Mouse (Mus musculus): ENCODE measurements around the gene Fnip2. TPM values are rescaled to one million over a fixed set of nuclear protein-coding genes. Genes with fewer than 3 reads are reported as not detected.
"Not testable (repeated sequence)": the region's sequence is repeated elsewhere in the genome, so short reads cannot be mapped to it uniquely, and the experiment has no call there.

Gene Fnip2
- polyA plus RNA-seq, 1 experiment = 8.0 TPM

DNA sequence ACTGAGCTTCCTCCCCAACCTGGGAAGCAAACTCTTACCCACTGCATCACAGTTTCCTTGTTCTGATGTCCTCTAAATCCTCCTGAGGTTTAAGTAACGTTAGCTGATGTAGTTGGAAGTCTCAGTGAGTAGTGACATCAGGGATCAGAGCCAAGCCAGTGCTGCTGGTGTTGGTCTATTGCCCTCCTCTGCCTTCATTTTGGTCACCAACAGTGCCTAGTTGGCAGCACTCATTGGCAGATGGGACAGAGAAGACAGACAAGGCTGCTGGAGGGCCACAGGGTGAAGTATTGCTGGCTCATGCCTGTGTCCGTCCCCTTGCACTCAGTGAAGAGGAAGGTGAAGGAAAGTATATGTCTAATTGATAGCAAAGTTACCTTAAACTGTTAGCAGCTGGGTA lies 91.6 kb downstream of the Fnip2 start:
- DNase-seq (ENCODE audit: low spot score) = no peak

DNA sequence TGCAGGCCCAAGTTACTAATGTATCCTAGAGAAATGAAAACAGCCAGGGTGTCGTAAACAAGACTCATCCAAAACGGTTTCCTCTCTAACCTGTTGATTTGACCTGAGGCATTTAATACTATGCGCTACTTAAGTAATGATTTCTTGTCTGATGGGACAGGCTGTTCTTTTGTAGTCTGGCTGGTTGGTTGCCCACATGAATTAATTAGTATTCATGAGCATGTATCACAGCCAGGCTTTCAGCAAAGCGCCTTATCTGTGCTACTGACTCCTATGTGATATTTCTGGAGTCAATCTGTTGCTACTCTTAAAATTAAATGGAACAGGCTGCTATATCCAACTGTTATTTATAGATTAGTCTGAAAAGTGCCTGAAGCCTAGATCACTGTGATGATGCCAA lies 92.7 kb downstream of the Fnip2 start:
- no peak for DNase-seq (ENCODE audit: low spot score)

DNA sequence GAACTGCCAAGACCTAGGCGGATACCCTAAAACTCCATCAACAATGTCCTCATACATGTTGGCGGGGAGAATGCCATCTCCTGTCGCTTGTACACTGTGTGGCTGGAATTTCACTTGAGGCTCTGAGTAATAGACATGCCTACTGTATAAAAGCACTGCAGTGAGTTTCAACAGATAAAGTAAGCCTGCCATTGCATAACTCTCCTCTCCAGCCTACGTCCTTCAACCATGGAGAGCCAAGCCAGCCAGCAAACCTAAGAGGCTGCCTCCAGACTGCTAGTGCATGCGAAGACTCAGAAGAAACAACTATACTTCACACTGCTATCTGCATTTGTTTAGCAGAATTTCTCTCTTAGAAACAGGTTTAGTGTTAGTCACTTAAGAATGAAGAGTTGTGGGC lies 95.2 kb downstream of the Fnip2 start:
- no peak for DNase-seq (ENCODE audit: low spot score)

DNA sequence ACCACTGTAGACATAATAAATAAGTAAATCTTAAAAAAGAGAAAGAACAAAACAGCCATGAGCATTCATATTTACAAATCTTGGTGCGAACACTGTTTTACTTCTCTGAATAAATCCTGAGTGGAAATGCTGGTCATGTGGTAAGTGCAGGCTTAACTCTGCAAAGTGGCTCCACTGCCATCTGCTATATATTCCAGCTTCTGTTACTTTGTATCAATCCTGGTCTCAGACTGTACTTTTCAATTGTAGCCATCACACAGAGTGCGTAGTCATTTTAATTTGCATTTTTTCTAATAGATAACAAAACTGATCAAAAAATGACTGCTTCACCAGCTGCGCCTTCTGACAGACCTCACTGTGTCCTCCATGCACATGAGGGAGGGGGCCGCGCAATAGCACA lies 98.2 kb downstream of the Fnip2 start:
- no peak for DNase-seq (ENCODE audit: low spot score)

DNA sequence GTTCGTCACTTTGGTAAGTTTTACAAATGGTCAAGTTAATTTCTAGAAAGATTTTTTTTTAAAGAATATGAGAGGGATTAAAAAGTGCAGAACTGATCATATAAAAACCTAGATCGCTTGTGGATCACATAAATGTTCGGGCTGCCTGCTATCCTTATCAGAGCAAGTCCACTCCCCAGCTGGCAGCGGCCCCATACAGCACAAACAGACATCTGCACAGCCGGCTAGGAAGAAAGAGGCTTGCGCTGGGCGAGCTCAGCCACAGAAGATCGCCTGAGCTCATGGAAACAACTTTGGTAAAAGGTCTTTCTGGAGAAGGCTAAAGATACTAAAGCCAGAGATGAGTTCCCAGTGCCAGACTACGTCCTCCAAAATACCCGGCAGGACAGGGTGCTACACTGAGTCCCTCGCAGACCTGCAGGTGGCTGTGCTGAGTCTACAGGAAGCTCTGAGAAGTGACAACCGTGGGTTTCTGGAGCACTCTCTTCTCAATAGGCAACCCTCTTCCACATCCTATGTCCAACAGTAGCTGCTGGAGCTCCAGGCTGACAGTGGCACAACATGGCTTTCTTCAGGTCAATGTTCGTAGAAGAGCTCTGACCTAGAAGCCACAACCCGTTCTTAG lies 108.8 kb downstream of the Fnip2 start:
- DNase-seq (ENCODE audit: low spot score) = no peak

DNA sequence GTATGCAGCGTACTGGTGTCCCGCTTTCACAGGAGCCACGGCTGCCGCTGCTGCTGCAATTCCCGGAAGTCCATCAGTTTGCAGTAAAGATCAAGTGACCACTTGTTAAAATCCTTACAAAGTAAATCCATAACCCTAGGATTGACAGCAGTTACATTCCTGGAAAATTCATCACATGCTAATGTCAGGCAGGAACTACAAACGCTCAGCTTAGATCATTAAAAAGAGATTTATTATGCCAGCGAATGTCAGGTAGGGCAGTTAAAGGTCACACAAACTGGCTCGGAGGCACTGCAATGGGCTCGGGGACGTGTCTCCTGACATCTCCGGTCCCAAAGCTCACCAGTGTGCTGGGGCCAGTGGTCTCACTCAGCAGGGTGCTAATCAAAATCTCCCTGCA lies 111.8 kb downstream of the Fnip2 start:
- no peak for DNase-seq (ENCODE audit: low spot score)

DNA sequence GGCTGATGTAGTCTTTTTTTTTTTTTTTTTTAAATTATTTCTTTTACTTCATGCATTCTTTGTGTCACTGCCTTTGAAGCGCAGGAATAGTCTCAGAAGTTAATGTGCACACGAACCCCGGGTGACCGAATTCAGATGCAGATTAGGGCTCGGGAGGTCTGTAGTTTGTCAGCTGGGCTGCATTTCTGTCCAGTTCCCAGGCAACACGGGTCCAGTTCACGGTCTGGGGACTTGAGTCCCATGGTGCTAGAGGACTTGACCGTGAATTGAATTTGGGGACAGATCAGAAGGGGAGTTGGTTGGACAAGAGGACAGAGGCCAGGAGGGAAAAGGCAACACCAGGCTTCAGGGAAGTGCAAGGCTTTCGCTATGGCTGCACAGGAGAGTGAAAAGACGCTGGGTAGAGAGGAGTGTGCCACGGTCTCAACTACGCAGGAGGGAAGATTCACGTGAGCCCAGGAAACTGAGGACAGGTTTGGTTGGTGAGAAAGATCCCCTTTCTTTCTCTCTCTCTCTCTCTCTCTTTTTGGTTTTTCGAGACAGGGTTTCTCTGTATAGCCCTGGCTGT lies 114.8 kb downstream of the Fnip2 start:
- DNase-seq (ENCODE audit: low spot score) = no peak

DNA sequence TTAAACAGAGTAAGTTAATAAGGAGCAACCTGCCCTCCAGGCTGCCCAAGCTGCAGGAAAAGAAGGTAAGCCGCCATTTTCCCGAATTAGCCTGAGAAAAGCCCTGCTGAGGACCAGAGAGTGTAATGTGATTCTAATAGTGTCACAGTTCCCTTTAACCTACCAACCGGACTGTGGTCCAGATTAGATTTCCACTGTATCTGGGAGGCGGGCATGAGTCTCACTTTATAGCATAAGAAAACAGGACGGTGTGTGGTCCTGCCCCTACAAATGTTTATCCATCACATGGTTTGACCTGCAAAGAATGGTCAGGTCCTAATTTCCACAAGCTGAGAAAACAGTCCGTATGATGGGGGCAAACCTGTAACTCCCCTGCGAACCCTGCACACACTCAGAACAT lies 118.2 kb downstream of the Fnip2 start:
- DNase-seq (ENCODE audit: low spot score) = no peak

DNA sequence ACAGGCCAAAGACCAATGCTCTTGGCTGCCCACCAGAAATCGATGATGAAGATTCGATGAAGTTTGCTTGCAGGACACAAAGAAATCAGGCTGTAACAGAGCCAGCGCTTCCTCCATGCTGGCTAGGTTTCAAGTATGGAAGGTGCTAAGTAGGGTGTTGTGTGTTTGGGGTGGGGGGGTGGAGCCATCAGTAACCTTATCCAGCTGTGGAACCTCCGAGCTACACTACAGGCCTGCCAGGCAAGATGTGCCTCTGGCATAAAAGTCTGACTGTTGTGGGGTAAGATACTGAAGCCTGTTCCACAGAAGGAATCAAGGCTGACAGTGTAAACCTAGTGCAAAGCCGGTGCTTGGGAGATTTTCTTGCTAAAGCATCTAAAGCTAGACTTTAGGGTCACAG lies 119.2 kb downstream of the Fnip2 start:
- DNase-seq (ENCODE audit: low spot score) = no peak

DNA sequence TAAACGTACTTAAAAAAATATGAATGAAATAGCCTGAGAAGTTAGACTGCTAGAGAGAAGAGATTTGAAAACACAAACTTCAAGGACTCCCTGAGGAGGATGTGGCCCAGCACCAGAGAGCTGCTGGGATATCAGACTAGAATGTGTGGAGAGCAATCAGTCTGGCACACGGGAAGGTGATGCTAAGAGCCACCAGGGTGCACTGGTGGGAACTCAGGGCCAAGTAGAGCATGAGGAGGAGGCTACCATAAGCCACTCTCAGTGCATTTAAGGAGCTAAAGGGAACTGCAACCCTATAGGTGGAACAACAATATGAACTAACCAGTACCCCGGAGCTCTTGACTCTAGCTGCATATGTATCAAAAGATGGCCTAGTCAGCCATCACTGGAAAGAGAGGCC lies 120.9 kb downstream of the Fnip2 start:
- DNase-seq (ENCODE audit: low spot score) = not testable (repeated sequence)

DNA sequence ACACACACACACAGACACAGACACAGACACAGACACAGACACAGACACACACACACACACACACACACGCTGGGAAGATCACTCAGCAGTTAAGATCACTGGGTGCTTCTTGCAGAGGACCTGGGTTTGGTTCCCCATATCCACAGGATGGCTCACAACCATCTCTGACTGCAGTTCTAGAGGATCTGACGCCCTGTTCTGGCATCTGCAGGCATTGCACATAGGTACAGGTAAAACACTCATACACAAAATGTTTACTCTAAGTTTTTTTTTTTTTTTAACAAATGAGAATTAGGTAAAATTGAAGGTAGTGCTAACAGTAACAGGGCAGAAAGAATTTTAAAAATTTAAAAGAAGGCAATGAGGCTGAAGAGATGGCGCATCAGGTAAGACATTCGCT lies 121.5 kb downstream of the Fnip2 start:
- no peak for DNase-seq (ENCODE audit: low spot score)

DNA sequence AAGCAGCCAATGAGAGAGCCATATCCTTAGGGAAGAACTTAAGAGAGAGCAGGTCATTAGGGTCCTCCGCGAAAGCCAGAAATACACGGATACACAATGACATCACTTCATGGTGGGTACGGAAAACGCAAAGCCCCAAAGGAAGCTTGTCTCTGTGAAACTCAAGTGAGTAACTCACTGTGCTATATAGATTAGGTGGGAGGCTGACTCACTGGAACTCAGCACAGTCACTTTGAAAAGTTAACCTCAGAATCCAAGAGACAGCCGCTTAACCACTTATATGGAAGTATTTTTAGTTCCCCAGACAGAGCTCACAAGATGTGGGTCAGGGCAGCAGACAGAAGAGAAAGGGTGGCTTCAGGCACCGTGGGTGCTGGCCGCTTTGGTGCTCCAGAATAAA lies 122.6 kb downstream of the Fnip2 start:
- no peak for DNase-seq (ENCODE audit: low spot score)

DNA sequence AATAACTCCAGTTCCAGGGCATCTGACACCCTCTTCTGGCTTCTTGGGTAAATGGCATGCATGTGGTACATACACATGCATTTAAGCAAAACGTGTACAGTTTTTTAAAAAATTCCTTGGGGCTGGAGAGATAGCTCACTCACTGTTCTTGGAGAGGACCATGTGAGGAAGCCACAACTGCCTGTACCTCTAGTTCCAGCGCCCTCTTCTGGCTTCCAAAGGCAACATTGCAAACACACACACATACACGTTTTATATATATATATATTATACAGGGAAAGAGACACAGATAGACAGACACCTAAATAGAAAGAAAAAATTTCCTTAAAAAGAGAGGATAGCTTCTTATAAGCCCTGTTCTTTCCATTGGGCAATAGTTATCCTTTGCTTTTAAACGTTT lies 123.7 kb downstream of the Fnip2 start:
- no peak for DNase-seq (ENCODE audit: low spot score)

DNA sequence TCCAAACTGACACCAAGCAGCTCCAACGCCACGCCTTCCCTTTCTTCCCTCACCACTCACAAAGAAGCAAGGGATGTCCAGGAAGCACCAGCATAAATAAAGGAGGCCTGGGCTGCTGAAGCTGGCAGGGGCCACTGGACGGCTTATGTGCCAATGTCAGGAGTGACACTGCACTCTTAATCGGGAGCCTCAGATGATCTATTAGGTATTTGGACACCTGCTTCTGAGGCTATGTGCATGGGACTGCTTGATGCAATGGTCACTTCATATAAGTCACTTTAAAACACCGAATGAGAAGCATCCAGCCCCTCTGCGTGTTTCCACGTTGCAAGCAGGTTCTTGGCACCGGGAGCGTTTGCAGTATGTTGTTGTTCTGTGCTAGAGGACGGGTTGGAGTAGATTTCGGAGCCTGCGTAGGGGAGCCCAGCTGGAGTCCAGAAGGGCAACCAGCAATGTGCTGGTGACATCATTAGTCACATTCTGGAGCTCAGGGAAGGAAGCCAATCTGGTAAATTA lies 126.6 kb downstream of the Fnip2 start:
- no peak for DNase-seq (ENCODE audit: low spot score)

DNA sequence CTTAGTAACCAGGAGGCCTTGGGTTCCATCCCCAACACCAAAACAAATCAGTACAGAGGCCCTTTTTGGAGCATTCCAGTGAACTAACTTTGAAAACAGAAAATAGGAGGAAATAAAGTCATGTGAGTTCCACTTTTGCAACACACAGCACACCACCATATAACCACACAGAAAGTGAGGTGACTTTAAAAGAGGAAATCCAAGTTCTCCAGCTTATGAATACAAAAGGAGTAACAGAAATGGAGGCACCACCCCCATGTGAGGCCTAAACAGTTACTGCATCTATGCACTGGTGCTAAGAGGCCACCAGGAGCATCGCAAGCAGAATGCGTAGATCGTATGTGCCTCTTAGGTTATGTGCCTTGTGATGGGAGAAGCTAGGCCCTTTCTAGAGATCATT lies 129.3 kb downstream of the Fnip2 start:
- no peak for DNase-seq (ENCODE audit: low spot score)

DNA sequence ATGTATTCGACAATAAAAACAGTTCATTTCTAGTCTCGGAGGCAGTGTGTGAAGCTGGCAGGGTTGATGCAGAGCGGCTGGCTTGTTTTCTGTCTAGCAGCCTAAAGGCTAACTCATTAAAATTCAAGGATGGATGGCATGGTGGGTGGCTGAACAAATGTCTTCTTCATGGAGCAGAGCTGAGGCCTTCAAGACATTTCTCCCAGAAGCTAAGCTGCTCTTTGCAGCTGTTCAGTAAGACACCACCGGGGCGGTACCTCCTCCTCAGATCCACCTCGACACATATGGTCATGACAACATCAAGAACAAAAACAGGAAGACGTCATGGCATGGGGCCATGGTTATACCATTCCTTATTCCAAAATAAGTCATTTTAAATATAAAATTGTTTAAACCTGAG lies 131.4 kb downstream of the Fnip2 start:
- DNase-seq (ENCODE audit: low spot score) = no peak

DNA sequence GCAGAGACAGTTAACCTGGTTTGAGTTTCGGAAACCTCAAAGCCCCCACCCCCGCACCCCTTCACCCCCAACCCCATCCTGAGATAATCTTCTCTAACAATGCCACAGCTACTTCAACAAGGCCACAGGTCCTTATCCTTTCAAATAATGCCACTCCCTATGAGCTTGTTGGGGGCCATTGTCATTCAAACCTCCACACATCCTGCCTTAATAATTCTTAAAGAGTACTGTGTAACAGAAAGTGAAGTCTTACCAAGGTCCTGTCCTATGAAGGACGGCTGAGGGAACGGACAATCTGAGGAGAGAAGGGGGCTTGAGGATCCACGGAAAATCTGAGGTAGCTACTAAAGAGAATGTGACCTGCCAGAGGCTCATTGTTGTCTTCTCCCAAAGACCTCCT lies 132.6 kb downstream of the Fnip2 start:
- no peak for DNase-seq (ENCODE audit: low spot score)

DNA sequence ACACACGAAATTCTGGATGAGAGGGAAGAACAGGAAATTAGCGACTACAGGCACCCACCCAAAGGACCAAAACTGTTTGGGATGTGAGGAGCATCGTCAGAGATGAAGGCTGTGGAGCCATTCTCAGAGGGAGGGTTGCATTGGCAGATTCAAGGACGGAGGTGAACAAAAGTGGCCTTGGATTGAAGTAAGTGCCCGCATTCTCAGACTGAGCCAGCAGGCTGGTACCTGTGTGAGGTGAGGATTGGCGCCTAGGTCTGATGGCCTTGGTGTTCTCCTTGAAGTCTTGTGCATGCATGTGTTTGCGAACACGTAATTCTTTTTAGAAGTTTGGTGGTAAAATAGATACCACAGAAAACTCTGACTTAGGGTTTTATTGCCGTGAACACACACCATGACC lies 133.2 kb downstream of the Fnip2 start:
- DNase-seq (ENCODE audit: low spot score) = no peak

DNA sequence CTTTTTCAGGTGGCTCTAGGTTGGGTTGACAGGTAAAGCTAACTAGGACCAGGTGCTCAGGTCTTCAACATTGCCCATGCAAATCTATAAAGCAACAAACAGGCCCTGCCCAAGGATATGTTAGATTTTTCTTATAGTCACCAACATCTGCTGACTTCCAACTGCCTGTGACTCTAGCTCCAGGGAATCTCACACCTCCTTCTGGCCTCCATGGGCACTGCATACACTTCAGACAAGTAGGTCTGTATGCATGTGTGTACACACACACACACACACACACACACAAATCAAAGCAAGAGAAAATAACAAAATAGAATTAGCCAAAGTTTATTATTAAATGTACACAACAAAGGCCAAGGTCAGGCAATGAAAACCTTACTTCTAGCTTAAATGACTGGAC lies 134.0 kb downstream of the Fnip2 start:
- DNase-seq (ENCODE audit: low spot score) = no peak

DNA sequence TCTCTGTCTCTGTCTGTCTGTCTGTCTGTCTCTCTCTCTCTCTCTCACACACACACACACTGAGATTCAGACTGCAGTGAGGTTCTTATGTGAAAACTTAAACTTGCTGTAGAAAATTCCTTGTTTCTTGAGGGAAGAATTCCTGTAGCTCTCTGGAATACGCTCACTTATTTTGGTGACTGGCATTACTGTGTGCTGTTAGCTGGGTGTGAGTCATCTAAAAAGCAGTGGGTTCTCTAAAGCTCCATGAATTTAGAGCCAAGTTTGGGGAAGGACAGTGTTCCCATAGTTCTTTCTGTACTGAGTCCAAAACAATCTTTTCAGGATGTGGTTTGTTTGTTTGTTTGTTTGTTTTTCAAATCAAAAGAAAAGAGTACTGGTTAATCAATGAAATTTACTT lies 142.2 kb downstream of the Fnip2 start:
- DNase-seq (ENCODE audit: low spot score) = no peak

DNA sequence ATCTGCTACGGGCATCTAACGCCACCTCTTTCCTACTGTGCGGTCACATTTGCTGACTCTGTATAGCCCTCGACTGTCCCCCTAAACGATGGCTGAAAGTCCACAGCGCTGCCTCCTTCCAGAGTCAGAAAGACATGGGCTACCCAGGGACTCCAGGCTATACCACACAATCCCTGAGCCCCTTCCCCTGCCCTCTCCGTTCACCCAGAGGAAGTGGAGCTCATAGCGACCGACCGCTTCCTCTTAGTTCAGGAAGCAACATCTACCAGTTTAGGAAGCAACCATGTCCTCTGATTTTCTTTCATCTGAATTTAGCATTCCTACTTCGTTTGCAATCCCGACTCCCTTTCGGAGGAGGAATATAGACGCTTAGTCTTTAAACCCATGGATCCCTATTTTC lies 148.7 kb downstream of the Fnip2 start:
- DNase-seq (ENCODE audit: low spot score) = no peak

DNA sequence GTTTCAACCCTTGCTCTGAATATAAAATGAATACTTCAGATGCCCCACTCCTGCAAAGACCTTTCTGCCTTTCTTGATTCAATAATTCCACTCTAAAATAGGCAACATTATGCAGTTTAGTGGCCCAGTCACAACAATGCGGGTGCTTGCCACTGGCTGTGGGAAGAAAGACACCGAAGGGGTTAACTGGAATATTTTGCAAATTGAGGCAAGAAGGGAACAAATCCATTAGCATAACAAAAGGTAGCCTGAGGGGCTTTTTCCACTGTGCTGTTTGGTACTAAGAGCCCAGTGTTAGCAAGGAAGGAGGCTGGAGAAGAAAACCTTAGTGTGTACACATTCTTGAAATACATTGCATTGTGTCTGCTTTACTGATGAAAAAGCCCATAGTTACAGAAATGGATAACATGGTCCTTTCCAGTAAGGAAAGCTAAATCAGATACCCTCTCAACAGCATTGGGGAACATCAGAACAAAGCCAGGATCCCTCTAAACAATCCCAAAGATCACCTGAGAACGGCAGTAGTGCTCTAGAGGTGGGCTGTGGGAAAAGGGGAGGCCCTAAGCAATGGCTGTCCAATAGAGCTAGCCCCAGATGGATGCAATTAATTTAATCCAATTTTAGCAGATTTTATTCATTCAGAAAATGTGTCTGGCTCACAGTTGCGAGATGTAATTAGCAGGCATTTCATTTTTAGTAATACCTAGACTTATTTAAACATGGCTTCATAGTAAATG lies 150.5 kb downstream of the Fnip2 start:
- DNase-seq (ENCODE audit: low spot score) = no peak

DNA sequence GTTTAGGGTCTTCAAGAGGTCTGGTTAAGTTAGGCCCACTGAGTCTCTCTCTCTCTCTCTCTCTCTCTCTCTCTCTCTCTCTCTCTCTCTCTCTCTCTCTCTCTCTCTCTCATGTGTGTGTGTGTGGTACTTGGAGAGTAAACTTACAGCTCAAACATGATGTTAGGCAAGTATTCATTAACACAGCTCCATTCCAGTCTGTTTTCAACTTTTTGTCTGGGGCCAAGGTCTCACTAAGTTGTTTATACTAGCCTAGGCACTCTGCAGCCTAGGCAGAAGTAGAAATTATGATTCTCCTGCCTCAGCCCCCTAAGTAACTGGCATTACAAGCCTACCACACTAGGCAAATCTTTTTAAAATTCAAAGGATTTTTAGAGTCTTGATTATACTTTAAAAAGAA lies 151.7 kb downstream of the Fnip2 start:
- DNase-seq (ENCODE audit: low spot score) = no peak

Measured in urinary bladder, adult 2 months (tissue).